Mouse (Mus musculus): ENCODE measurements around the gene Ppm1b. TPM values are rescaled to one million over a fixed set of nuclear protein-coding genes. Genes with fewer than 3 reads are reported as not detected.

The Ppm1b gene
- polyA plus RNA-seq, 1 experiment from 2014 or later, result 62.0 TPM

DNA sequence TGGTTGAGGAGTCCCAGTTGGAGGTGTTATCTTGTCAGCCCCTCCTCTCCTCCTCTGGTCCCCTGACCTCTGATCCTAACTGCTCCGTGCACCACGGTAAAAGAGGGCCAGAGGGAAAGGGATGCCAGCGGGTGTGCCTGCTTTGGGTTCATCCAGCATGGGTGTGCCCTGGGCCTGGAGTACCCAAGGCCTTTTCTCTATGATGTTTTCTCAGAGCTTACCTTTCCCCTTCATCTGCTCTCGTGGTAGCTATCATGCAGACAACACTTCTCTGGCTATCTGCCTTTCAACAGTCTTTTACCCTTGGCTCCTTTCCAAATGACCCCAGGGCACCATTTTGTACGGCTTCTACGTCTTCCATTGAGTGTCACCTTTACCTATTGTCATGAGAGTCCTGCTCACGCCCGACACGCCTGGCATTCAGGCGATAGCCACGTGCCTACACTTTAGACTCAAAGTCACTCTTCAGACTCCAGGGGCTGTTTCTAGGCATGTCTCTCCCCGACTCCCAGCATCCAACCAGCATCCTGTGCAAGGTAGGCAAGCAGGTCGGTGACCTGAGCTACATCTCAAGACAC, 15.2 kb upstream of the Ppm1b start:
- H3K36me3 ChIP-seq, result no peaks in the 10 kb centered on the region
- H3K27ac ChIP-seq, result no peak overlapping the region
- H3K27me3 ChIP-seq (ENCODE audit: insufficient read depth, poor library complexity, severe bottlenecking), result no peaks in the 10 kb centered on the region
- no peak for DNase-seq (ENCODE audit: low spot score)
- H3K4me1 ChIP-seq (replicated peaks), result no peaks in the 10 kb centered on the region
- WGBS, result 89% methylated on average over 13 of the region's 13 CpGs
- no peaks in the 10 kb centered on the region for H3K9me3 ChIP-seq
- H3K4me3 ChIP-seq, result no peak overlapping the region

DNA sequence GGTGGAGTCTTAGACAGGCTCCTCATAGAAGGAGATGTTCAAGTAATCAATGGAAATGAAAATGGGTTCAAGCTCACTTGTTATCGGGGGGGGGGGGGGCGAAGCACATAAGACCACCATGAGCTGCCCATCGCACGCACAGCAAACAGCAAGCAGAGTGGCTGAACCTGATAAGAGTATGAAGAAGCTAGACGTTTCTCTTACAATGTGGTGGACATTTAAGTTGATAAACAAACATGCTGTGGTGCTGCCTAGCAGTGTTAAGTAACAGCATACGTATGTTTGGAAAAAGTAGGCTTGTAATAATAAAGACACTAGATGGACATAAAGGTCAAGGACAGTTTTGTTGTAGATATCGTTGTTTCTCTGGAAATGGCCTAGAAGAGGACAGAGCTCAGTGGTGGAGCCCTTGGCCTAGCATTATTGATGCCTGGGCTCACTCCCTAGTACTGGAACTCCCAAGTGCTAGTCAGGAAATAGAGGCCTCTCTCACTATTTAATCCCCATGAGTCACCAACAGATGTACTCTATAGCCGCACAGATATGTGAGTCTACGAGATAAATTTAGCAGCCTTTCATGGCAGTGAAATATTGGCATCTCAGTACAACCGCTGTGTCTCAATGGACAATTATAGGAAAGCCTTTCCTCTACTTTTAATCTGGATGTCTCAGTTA, 14.0 kb upstream of the Ppm1b start:
- DNase-seq (ENCODE audit: low spot score), result no peak
- H3K36me3 ChIP-seq, result no peaks in the 10 kb centered on the region

GRCm38 (mm10) chr17:84943033-84943393, 13.5 kb upstream of the Ppm1b start:
- H3K4me3 ChIP-seq, result no peak overlapping the region
- H3K4me1 ChIP-seq (replicated peaks), result no peaks in the 10 kb centered on the region
- DNase-seq (ENCODE audit: low spot score), result no peak
- no peaks in the 10 kb centered on the region for H3K9me3 ChIP-seq
- no peaks in the 10 kb centered on the region for H3K27me3 ChIP-seq (ENCODE audit: insufficient read depth, poor library complexity, severe bottlenecking)
- H3K27ac ChIP-seq, result no peak overlapping the region
- H3K36me3 ChIP-seq, result no peaks in the 10 kb centered on the region
- 64% methylated on average over 2 of the region's 2 CpGs for WGBS

More for the DNA sequence above, 14.0 kb upstream of the Ppm1b start:
- Histone ChIP-seq H3K27ac (no peak overlapping the region), H3K9me3 (no peaks in the 10 kb centered on the region), H3K4me3 (no peak overlapping the region), H3K27me3 (ENCODE audit: insufficient read depth, poor library complexity, severe bottlenecking) (no peaks in the 10 kb centered on the region), H3K4me1 (replicated peaks) (no peaks in the 10 kb centered on the region)
- WGBS, result 87% methylated on average over 10 of the region's 10 CpGs

- Histone ChIP-seq H3K27me3 (ENCODE audit: insufficient read depth, poor library complexity, severe bottlenecking) (no peaks in the 10 kb centered on the region), H3K4me1 (replicated peaks) (no peaks in the 10 kb centered on the region), H3K27ac (no peak overlapping the region), H3K36me3 (no peaks in the 10 kb centered on the region), H3K4me3 (no peak overlapping the region), H3K9me3 (no peaks in the 10 kb centered on the region)
- 91% methylated on average over 6 of the region's 6 CpGs for WGBS
- no peak for DNase-seq (ENCODE audit: low spot score)
Observed at GRCm38 (mm10) chr17:84944348-84944747, 12.2 kb upstream of the Ppm1b start.

- 94% methylated on average over 5 of the region's 5 CpGs for WGBS
- H3K27me3 ChIP-seq (ENCODE audit: insufficient read depth, poor library complexity, severe bottlenecking), result no peaks in the 10 kb centered on the region
- H3K4me3 ChIP-seq, result no peak overlapping the region
- H3K27ac ChIP-seq, result no peak overlapping the region
- DNase-seq (ENCODE audit: low spot score), result no peak
- no peaks in the 10 kb centered on the region for H3K36me3 ChIP-seq
- peaks cover 12% of the 10 kb centered on the region; the same call in 1 of the 2 replicates for H3K4me1 ChIP-seq (replicated peaks)
- H3K9me3 ChIP-seq, result no peaks in the 10 kb centered on the region
Observed at GRCm38 (mm10) chr17:84952521-84952920, 4.0 kb upstream of the Ppm1b start.

GRCm38 (mm10) chr17:84953776-84954175, 2.8 kb upstream of the Ppm1b start:
- no peak overlapping the region for H3K27ac ChIP-seq
- H3K4me1 ChIP-seq (replicated peaks), result peaks cover 15% of the 10 kb centered on the region; the same call in 1 of the 2 replicates
- H3K9me3 ChIP-seq, result no peaks in the 10 kb centered on the region
- DNase-seq (ENCODE audit: low spot score), result no peak
- no peaks in the 10 kb centered on the region for H3K36me3 ChIP-seq
- 86% methylated on average over 5 of the region's 5 CpGs for whole genome bisulfite sequencing
- H3K27me3 ChIP-seq (ENCODE audit: insufficient read depth, poor library complexity, severe bottlenecking), result no peaks in the 10 kb centered on the region
- H3K4me3 ChIP-seq, result no peak overlapping the region

DNA sequence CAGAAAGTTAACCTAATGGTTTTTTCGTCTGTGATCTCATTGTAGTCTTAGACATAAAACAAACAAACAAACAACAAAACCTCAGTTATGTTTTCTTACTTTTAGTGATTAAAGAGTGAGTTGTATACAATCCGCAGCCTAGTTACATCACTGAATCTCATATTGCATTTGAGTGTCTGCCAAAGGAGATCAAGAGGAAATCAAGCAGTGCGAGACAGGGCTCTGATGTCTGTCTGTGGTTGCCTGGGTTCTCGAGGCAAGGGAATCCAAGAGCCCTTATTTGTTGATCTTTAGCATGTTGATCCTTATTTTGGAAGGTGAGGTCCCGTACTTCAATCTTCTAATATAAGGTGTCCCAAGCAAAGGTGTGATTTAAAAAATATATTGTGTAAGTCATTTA, 1.7 kb upstream of the Ppm1b start:
- no peak overlapping the region for H3K4me3 ChIP-seq
- H3K36me3 ChIP-seq, result no peaks in the 10 kb centered on the region
- H3K9me3 ChIP-seq, result no peaks in the 10 kb centered on the region
- H3K27me3 ChIP-seq (ENCODE audit: insufficient read depth, poor library complexity, severe bottlenecking), result no peaks in the 10 kb centered on the region
- no peak overlapping the region for H3K27ac ChIP-seq
- DNase-seq (ENCODE audit: low spot score), result no peak
- 93% methylated on average over 5 of the region's 5 CpGs for WGBS
- H3K4me1 ChIP-seq (replicated peaks), result peaks cover 25% of the 10 kb centered on the region

GRCm38 (mm10) chr17:84956931-84957486, 468 bp downstream of the Ppm1b start:
- no peaks in the 10 kb centered on the region for H3K9me3 ChIP-seq
- H3K36me3 ChIP-seq, result 0 out of 2 replicates have a peak, but pooled peaks cover 1% of the 10 kb centered on the region
- WGBS, result under 1% methylated on average over 24 of the region's 24 CpGs
- peak; percentile 92 for DNase-seq (ENCODE audit: low spot score)
- peak overlapping the region; percentile 88 for H3K4me3 ChIP-seq
- H3K4me1 ChIP-seq (replicated peaks), result peaks cover 34% of the 10 kb centered on the region
- peak overlapping the region; percentile 96 for H3K27ac ChIP-seq
- H3K27me3 ChIP-seq (ENCODE audit: insufficient read depth, poor library complexity, severe bottlenecking), result no peaks in the 10 kb centered on the region

- DNase-seq (ENCODE audit: low spot score), result peak; percentile 100
- under 1% methylated on average over 55 of the region's 55 CpGs for WGBS
- peaks cover 7% of the 10 kb centered on the region; the same call in 1 of the 2 replicates for H3K36me3 ChIP-seq
Observed at GRCm38 (mm10) chr17:84957487-84958259, 1.1 kb downstream of the Ppm1b start.

DNA sequence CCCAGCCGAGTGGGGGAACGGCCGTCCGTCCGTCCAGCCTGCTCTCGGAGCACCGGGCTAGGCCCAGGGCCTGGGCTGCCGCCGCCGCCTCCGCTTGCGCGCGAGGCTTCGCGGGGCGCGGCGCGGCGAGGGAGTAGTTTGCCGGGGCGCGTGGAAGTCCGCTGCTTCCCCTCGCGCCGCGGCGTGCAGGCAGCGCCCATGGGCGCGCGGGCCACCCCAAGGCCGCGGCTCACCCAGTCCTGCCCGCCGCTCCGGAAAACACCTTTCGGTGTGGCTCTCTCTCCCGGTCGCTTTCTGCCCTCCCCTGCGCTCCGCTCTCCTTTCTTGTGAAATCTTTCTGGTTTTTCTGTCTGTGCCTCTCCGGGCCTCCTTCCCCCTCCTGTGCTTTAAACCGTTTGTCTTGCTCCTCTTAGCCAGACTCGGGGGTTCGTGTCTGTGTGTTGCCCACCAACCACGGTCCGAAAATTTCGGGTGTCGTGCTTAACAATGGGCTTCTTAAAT, 1.9 kb downstream of the Ppm1b start:
- DNase-seq (ENCODE audit: low spot score), result no peak
- Histone ChIP-seq H3K4me3 (peak overlapping the region; percentile 88), H3K36me3 (peaks cover 7% of the 10 kb centered on the region; the same call in 1 of the 2 replicates), H3K27me3 (ENCODE audit: insufficient read depth, poor library complexity, severe bottlenecking) (no peaks in the 10 kb centered on the region), H3K27ac (peak overlapping the region; percentile 96), H3K4me1 (replicated peaks) (peaks cover 34% of the 10 kb centered on the region), H3K9me3 (no peaks in the 10 kb centered on the region)
- under 1% methylated on average over 52 of the region's 52 CpGs for WGBS

More at GRCm38 (mm10) chr17:84957487-84958259, 1.1 kb downstream of the Ppm1b start:
- no peaks in the 10 kb centered on the region for H3K27me3 ChIP-seq (ENCODE audit: insufficient read depth, poor library complexity, severe bottlenecking)
- peak overlapping the region; percentile 88 for H3K4me3 ChIP-seq
- no peaks in the 10 kb centered on the region for H3K9me3 ChIP-seq
- peak overlapping the region; percentile 96 for H3K27ac ChIP-seq
- H3K4me1 ChIP-seq (replicated peaks), result peaks cover 34% of the 10 kb centered on the region

- peaks cover 7% of the 10 kb centered on the region; the same call in 1 of the 2 replicates for H3K36me3 ChIP-seq
- H3K27ac ChIP-seq, result peak overlapping the region; percentile 96; the same call in 1 of the 2 replicates
- H3K27me3 ChIP-seq (ENCODE audit: insufficient read depth, poor library complexity, severe bottlenecking), result no peaks in the 10 kb centered on the region
- DNase-seq (ENCODE audit: low spot score), result no peak
- WGBS, result 42% methylated on average over 6 of the region's 6 CpGs
- peak overlapping the region; percentile 88 for H3K4me3 ChIP-seq
- no peaks in the 10 kb centered on the region for H3K9me3 ChIP-seq
- H3K4me1 ChIP-seq (replicated peaks), result peaks cover 34% of the 10 kb centered on the region
Observed at GRCm38 (mm10) chr17:84958986-84959664, 2.6 kb downstream of the Ppm1b start.

GRCm38 (mm10) chr17:84959665-84960020, 3.1 kb downstream of the Ppm1b start:
- 69% methylated on average over 3 of the region's 3 CpGs for WGBS
- H3K4me3 ChIP-seq, result peak overlapping the region; percentile 88
- H3K27me3 ChIP-seq (ENCODE audit: insufficient read depth, poor library complexity, severe bottlenecking), result no peaks in the 10 kb centered on the region
- H3K27ac ChIP-seq, result no peak overlapping the region
- H3K36me3 ChIP-seq, result peaks cover 9% of the 10 kb centered on the region
- no peaks in the 10 kb centered on the region for H3K9me3 ChIP-seq
- peaks cover 34% of the 10 kb centered on the region for H3K4me1 ChIP-seq (replicated peaks)
- DNase-seq (ENCODE audit: low spot score), result no peak

Measured in hindbrain, embryonic 10.5 days (tissue).